ENCODE assay signal across 8 mouse cellular contexts in genomic region chr10:70095506-70096270, GRCm38 (mm10). TPM values are rescaled to one million over a fixed set of nuclear protein-coding genes. Genes with fewer than 3 reads are reported as not detected.
DNase-seq lines count a peak whose midpoint lies in the region; ATAC-seq lines count a peak whose summit lies in the region.

No protein-coding gene starts in this region.

- 17% methylated on average over 13 of the region's 13 CpGs for WGBS in embryonic facial prominence, embryonic 14.5 days
- WGBS in intestine, embryonic 15.5 days: 17% methylated on average over 13 of the region's 13 CpGs
- 17% methylated on average over 13 of the region's 13 CpGs for WGBS in midbrain, embryonic 13.5 days

- H3K9me3 ChIP-seq in embryonic facial prominence, embryonic 14.5 days (ENCODE audit: control insufficient read depth, low read length): no peaks in the 10 kb centered on the region
- H3K9me3 ChIP-seq in intestine, embryonic 15.5 days: no peaks in the 10 kb centered on the region
- H3K9me3 ChIP-seq in midbrain, embryonic 13.5 days: no peaks in the 10 kb centered on the region

- peaks cover 32% of the 10 kb centered on the region for H3K4me1 ChIP-seq in embryonic facial prominence, embryonic 14.5 days (ENCODE audit: control insufficient read depth, insufficient read depth, low read length)
- peaks cover 12% of the 10 kb centered on the region for H3K4me1 ChIP-seq in intestine, embryonic 15.5 days (replicated peaks)
- H3K4me1 ChIP-seq in midbrain, embryonic 13.5 days (replicated peaks): peaks cover 46% of the 10 kb centered on the region

- peak overlapping the region; percentile 90 for H3K27ac ChIP-seq in embryonic facial prominence, embryonic 14.5 days (replicated peaks; ENCODE audit: low read depth, low read length)
- peak overlapping the region; percentile 90 for H3K27ac ChIP-seq in intestine, embryonic 15.5 days
- H3K27ac ChIP-seq in midbrain, embryonic 13.5 days: no peak overlapping the region

- H3K36me3 ChIP-seq in embryonic facial prominence, embryonic 14.5 days (ENCODE audit: control insufficient read depth, insufficient read depth, low read length): no peaks in the 10 kb centered on the region
- H3K36me3 ChIP-seq in intestine, embryonic 15.5 days: no peaks in the 10 kb centered on the region
- peaks cover 2% of the 10 kb centered on the region; the same call in 1 of the 2 replicates for H3K36me3 ChIP-seq in midbrain, embryonic 13.5 days

- no peak for ATAC-seq in embryonic facial prominence, embryonic 14.5 days (ENCODE audit: low read depth)
- ATAC-seq in intestine, embryonic 15.5 days: no peak
- ATAC-seq in midbrain, embryonic 13.5 days: no peak

- peak overlapping the region; percentile 91 for H3K4me3 ChIP-seq in embryonic facial prominence, embryonic 14.5 days (ENCODE audit: low read depth, low read length)
- H3K4me3 ChIP-seq in intestine, embryonic 15.5 days (replicated peaks): peak overlapping the region; percentile 55
- peak overlapping the region; percentile 99 for H3K4me3 ChIP-seq in midbrain, embryonic 13.5 days (replicated peaks)

- peak overlapping the region; percentile 55 for H3K9ac ChIP-seq in embryonic facial prominence, embryonic 14.5 days (ENCODE audit: low read depth, low read length)
- peak overlapping the region; percentile 45 for H3K9ac ChIP-seq in intestine, embryonic 15.5 days
- peak overlapping the region; percentile 48; the same call in 1 of the 2 replicates for H3K9ac ChIP-seq in midbrain, embryonic 13.5 days (replicated peaks)

- DNase-seq in adrenal gland, adult 2 months: peak; percentile 25
- no peak for DNase-seq in adrenal gland, adult 18-20 months (ENCODE audit: low spot score in 2 of 2)
- peak; percentile 16 to 42 for DNase-seq in B cell, adult 2 months
- no peak for DNase-seq in embryonic facial prominence, embryonic 14.5 days (ENCODE audit: low spot score)
- DNase-seq in ovary, postnatal 10 days (ENCODE audit: low spot score): no peak
- no peak for DNase-seq in right cerebral cortex, adult 18-20 months

- peak overlapping the region; percentile 76 for H3K4me2 ChIP-seq in embryonic facial prominence, embryonic 14.5 days (ENCODE audit: low read depth, low read length)
- H3K4me2 ChIP-seq in intestine, embryonic 15.5 days (replicated peaks): peak overlapping the region; percentile 83
- H3K4me2 ChIP-seq in midbrain, embryonic 13.5 days (replicated peaks): peak overlapping the region; percentile 63

- no peaks in the 10 kb centered on the region for H3K27me3 ChIP-seq in embryonic facial prominence, embryonic 14.5 days (replicated peaks; ENCODE audit: control insufficient read depth, insufficient read depth, low read length)
- no peaks in the 10 kb centered on the region for H3K27me3 ChIP-seq in intestine, embryonic 15.5 days (replicated peaks)
- H3K27me3 ChIP-seq in midbrain, embryonic 13.5 days: no peaks in the 10 kb centered on the region

RNA-seq across cellular contexts. Expression of gene Ccdc6, which starts 1.2 kb away (rescaled TPM):
- 10 to 100 TPM; 42.0 to 94.0 TPM for total RNA-seq in adrenal gland, adult 2 months (2021)
- 19.7 and 22.0 TPM in 2 replicates for polyA plus RNA-seq in adrenal gland, adult 2 months (2012; rRNA removed)
- 10 to 100 TPM; 84.9 to 85.0 TPM for total RNA-seq in adrenal gland, adult 18-20 months (2021)
- 19.7 and 20.4 TPM in 2 replicates for polyA plus RNA-seq in embryonic facial prominence, embryonic 14.5 days (2014; fragmentation: Nextera tagmentation; extraction: Ambion mirVana)
- 13.5 and 14.0 TPM in 2 replicates for polyA plus RNA-seq in intestine, embryonic 15.5 days (2015; fragmentation: Nextera tagmentation; extraction: Ambion mirVana)
- polyA plus RNA-seq in midbrain, embryonic 13.5 days (2015; fragmentation: Nextera tagmentation; extraction: Ambion mirVana): 21.1 and 21.7 TPM in 2 replicates

Comparison
In these comparisons a context has a peak if more than half of its experiments do, and no peak if none do; other contexts are left out.
1. DNase-seq: peak in adrenal gland, adult 2 months (single experiment) and B cell, adult 2 months (2 of 2); none in adrenal gland, adult 18-20 months (0 of 2), embryonic facial prominence, embryonic 14.5 days (single experiment), ovary, postnatal 10 days (single experiment) and right cerebral cortex, adult 18-20 months (single experiment).
2. Peak in every context shown above with its lines, with median percentiles within 50 percentile points of each other: H3K4me2 ChIP-seq, H3K4me3 ChIP-seq and H3K9ac ChIP-seq.